Mouse (Mus musculus) left cerebral cortex, adult 11 months (tissue): ENCODE results near the gene Lbh.

ENCODE experiments used
- DNase-seq: peaks from one replicate; pipeline ENCODE4 v3.0.0; 2022; ENCODE audit warnings: low spot score

The Lbh gene

DNA sequence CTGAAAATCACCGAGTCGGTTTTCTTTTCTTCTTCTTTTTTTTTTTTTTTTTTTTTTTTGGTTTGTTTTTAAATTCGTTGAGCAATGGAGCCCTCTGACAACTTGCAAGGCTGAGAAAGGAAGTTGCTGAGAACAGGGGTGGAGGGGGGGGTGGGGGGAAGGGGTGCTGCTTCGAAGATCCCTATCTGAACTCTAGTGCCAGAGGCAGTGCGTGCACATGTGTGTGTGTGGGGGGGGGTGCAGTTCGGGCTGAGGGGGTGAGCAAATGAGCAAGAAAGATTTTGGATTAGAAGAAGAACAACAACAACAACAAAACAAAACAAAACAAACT, 21.4 kb downstream of the Lbh start:
- DNase-seq = no peak

- no peak for DNase-seq
Observed at GRCm38 (mm10) chr17:72944368-72944767, 26.3 kb downstream of the Lbh start.

- DNase-seq = no peak
Observed at GRCm38 (mm10) chr17:72947111-72947859, 29.2 kb downstream of the Lbh start.

DNA sequence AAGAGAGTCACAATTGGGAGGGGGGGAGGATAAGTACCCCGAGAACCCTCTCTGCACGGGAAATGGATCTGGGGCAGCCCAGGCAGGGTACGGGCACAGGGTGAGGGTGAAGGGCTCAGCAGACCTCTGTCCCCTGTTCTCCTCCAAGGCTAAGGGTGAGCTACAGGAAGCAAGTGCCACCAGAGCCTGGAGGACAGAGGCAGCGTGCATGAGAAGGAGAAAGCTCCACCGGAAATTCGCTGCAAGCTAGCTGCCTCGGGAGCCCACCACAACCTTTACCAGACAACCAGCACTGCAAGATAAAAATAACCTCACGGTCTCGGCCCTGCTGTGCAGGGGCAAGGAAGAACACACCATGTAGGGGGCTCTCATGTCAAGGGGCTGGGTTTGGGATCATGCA, 30.0 kb downstream of the Lbh start:
- DNase-seq = no peak

- no peak for DNase-seq
Observed at GRCm38 (mm10) chr17:72949247-72949701, 31.2 kb downstream of the Lbh start.

- no peak for DNase-seq
Observed at GRCm38 (mm10) chr17:72951331-72951730, 33.2 kb downstream of the Lbh start.

DNA sequence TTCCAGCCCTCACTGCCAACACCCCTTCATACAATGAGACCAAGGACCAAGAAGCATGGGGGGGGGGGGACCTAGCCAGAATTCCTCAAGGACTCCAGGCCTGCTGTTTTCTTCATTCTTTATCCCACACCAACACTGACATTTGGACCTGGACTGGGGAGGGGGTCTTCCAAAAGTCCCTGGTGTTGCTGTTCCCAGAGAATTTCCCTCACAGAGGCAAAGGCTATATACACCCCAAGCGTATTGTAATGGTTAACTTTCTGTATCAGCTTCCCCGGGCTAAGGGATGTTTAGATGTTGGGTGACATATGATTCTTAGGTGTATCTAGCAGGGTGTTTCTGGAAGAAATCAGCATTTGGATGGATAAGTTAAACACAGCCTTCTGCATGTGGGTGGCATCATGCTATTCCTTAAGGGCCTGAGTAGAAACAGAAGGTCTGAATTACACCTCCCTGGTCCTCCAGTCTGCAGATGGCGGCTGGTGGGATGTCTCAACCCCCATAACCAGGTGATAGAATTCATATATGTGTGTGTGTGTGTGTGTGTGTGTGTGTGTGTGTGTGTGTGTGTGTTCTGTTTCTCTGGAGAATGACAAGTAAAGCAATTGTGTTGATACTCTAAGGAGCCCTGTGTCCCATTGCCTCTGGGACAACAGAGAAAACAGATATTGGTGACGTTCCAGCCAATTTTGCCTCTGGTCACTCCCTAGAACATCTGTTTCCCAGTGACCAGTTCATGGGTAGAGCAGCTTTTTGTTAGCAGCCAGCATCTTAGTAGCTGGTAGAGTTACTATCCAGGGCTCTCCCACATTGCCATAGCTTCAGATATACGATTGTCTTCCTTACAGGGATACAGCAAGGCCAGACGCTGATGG, 35.9 kb downstream of the Lbh start:
- no peak for DNase-seq

- DNase-seq = no peak
Observed at GRCm38 (mm10) chr17:72955534-72955933, 37.4 kb downstream of the Lbh start.

DNA sequence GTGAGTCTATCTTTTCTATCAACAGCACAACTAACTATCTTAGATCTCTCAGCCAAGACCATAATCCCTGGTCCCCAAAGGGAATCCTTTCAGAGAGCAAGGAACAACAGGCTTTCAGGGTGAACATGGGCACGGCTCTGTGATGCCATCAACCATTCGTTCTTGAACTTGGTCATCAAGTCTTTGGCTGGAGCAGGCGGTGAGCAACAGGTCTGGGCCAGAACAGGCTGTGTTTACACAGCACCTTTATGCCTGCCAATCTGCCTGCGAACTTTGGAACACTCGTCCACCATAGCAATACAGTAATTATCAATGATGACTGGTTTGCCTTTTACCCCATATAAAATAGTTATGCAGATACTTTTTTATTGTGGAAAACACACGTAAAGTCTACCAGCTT, 38.9 kb downstream of the Lbh start:
- no peak for DNase-seq

DNA sequence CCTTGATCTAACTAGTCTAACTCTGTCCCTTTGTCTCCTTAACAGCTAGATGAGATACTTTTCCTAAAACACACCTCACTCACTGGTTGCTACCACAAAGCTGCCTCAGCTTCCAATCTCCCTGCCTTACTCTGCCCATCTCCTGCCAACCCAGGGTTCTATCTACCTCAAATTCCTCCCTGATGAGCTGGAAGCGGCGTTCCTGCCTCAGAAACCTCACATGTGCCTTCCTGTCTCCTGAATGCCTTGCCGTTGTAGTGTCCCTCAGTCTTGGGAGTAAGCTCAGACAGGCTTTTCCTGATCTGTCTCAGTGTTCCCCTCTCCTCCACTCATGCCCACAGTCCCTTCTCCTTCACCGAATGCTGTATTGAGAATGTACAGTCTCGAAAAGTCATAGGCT, 40.8 kb downstream of the Lbh start:
- DNase-seq = no peak

- no peak for DNase-seq
Observed at GRCm38 (mm10) chr17:72959497-72960039, 41.5 kb downstream of the Lbh start.

DNA sequence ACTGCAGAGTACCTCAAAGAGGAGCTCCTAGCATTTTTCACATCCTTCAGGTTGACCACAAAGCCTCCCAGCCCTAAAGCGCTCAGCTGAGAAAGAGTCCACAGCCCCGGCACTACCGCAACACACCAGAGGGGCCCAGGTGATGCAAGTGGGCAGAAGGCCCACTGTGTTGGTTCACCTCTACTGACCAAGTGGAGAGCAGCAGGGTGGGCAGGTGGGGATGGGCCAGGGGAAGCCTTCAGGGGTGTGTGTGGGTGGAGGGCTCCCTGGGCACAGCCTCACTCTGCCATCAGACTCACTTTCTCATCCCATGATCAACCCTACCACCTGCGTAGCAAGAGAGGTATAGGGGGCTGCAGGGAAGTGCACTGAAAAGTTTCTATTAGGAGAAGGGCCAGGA, 42.1 kb downstream of the Lbh start:
- DNase-seq = no peak

DNA sequence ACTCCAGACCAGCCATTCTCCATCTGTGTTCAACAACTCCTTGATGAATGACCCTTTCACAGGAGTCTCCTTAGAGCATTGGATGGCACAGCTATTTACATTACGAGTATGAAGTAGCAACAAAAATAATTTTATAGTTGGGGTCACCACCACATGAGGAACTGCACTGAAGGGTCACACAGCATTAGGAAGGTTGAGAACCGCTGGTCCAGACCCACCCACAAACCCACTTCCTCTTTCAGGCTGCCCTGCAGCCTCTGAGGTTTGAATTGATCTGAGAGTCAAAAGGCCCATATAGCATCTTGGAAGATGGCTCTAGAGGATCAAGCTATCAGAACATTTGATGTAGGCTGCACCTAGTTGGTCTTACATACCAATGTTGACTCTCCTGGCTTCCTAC, 42.8 kb downstream of the Lbh start:
- DNase-seq = no peak

DNA sequence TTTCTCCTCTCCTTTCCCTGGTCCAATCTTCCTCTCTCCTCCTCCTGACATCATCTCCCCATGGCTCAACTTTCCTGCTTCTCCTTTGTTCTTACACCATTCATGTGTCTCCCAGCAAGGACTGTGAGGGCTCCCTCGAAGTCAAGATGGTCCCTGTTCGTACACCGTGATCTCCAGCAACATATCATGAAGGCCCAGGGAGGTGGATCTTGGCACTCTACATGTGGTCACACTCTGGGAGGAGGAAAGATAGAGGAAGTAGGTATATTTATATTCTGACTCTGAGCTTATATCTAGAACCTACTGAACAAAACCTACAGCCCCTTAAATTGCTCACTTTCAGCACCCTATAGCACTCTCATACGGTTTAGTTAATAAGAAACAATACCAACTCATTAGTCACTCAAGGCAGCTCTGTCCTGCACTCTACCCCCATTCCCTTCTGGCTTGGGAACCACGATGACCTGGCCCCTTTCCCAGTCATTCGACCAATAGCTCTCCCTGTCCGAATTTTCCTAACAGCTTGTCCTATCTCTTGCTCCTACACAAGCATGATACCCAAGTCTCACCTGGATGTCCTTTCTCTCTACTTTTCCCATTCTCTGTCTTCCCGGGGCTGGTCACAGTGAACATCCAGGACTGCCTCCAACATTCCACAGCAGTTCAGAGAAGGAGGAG, 44.0 kb downstream of the Lbh start:
- no peak for DNase-seq

GRCm38 (mm10) chr17:72965687-72966086, 47.6 kb downstream of the Lbh start:
- DNase-seq = no peak

- no peak for DNase-seq
Observed at GRCm38 (mm10) chr17:72966091-72966531, 48.0 kb downstream of the Lbh start.

- DNase-seq = no peak
Observed at GRCm38 (mm10) chr17:72966878-72967277, 48.8 kb downstream of the Lbh start.

- no peak for DNase-seq
Observed at GRCm38 (mm10) chr17:72967371-72968175, 49.5 kb downstream of the Lbh start.

- no peak for DNase-seq
Observed at GRCm38 (mm10) chr17:72968666-72969065, 50.6 kb downstream of the Lbh start.

DNA sequence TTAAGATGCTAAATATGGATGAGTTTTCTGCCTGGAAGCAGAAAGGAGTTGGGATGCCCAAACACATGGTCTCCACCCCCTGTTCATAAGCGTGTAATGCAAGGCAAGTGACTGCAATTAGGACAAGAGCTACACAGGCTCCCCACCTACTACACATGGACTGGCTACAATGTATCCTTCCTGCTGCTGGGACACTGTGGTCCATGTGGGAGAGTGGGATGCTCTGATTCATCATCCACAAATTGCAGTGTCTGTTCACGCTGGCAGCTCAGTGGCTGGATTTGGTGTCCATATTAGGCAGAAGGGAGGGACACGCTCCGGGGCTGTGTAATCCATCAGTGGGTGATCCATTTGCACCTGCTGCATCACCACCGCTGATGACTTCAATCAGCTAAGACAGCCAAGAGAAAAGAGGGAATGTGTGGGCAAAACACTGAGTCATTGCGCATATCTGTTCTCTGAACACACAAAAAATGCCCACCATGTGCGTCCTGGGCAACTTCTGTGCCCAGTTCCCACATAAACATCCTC, 52.6 kb downstream of the Lbh start:
- peak; percentile 52 for DNase-seq

DNA sequence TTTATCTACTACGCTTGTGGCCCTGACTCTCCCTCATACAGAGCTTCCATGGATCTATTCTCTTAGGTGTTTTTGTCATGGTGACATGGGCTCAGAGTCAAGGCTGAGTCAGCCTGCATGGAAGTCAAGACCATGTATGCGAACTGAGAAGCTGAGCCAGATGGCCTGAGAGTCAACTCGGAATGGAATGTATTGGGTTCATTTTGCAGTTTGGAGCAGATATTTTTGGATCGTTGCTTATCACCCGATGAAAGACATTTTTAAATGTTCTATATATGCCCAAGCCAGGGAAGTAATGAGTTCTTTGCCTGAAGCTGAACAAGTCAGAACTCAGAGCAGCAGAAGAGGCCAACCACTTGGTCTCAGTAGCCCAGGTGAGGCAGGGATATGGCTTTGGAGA, 54.9 kb downstream of the Lbh start:
- no peak for DNase-seq
